In the genomic region with DNA sequence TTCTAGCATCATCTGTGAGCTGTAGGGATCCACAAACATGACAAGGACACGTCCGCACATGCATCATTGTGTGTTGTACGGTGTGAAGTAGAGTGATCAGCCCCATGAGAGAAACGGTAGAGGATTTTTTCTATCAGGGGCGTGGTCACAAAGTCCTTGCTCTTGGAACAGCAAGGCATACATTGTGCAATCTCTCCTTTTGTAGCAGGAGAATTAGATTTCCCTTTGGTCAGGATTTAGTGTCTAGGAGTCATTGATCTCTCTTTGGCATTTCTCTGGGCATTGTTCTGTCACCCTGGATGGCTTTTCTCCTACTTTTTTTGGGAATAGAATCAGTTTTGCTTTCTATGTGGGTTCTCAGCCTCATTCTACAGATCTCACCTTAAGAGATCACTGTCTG, we compare ENCODE assay signal across 26 mouse cellular contexts.
DNase-seq lines count a peak whose midpoint lies in the region; ATAC-seq and TF ChIP-seq lines count a peak whose summit lies in the region.
"Had no signal": no experiment of that assay in that cellular context is flagged by ENCODE, and none has a peak within 500 bp of the region (broad histone marks: within the 10 kb centered on the region; RNA-seq: fewer than 3 reads in every experiment).

No protein-coding gene starts in this region.

- H3K4me2 ChIP-seq in limb, embryonic 13.5 days (replicated peaks): no peak overlapping the region
- H3K4me2 ChIP-seq: embryonic facial prominence, embryonic 12.5 days; forebrain, embryonic 12.5 days had no signal

- peaks cover 25% of the 10 kb centered on the region; the same call in 1 of the 2 replicates for H3K4me1 ChIP-seq in limb, embryonic 13.5 days
- no peaks in the 10 kb centered on the region for H3K4me1 ChIP-seq in heart, adult 2 months (ENCODE audit: control insufficient read depth, insufficient read depth, low read length)
- H3K4me1 ChIP-seq: embryonic facial prominence, embryonic 10.5 days; embryonic facial prominence, embryonic 12.5 days; forebrain, embryonic 10.5 days; forebrain, embryonic 12.5 days had no signal

- no peaks in the 10 kb centered on the region for H3K79me2 ChIP-seq in heart, adult 2 months (replicated peaks; ENCODE audit: control insufficient read depth, insufficient read depth, low read length)

- peak; percentile 27 for DNase-seq in heart, adult 11 months
- DNase-seq in heart, postnatal 14 days: no peak
- peak; percentile 3 for DNase-seq in lung, postnatal 36 days
- no peak for DNase-seq in lung, postnatal 25 days (ENCODE audit: low spot score)
- DNase-seq in heart, adult 2 months: no peak
- DNase-seq: adrenal gland, adult 8-10 months; adrenal gland, postnatal 14 days; adrenal gland, postnatal 36 days; B cell, adult 2 months; cerebellum, adult 11-12 months; cerebellum, adult 2 months; cerebellum, adult 9-10 months; cerebellum, postnatal 10 days; cerebellum, postnatal 25 days had no signal

- ATAC-seq in limb, embryonic 13.5 days (ENCODE audit: low FRiP score, low read depth): no peak
- ATAC-seq in inflammation-experienced regulatory T-cells, adult 6 months: no peak
- ATAC-seq: activated CD4-positive, CD25-positive, alpha-beta regulatory T cell, adult 4 months; CD4-positive, CD25-positive, alpha-beta regulatory T cell, adult 4 months; forebrain, embryonic 14.5 days; Patski had no signal

- H3K4me3 ChIP-seq in limb, embryonic 13.5 days: no peak overlapping the region
- no peak overlapping the region for H3K4me3 ChIP-seq in heart, adult 2 months
- H3K4me3 ChIP-seq: embryonic facial prominence, embryonic 10.5 days; embryonic facial prominence, embryonic 12.5 days; forebrain, embryonic 10.5 days; forebrain, embryonic 12.5 days had no signal

- peaks cover 41% of the 10 kb centered on the region for H3K27me3 ChIP-seq in limb, embryonic 13.5 days
- no peaks in the 10 kb centered on the region for H3K27me3 ChIP-seq in heart, adult 2 months (ENCODE audit: control insufficient read depth, insufficient read depth, low read length)
- H3K27me3 ChIP-seq: CH12.LX, Patski had no signal

- no peaks in the 10 kb centered on the region for H3K9me3 ChIP-seq in limb, embryonic 13.5 days
- H3K9me3 ChIP-seq: embryonic facial prominence, embryonic 10.5 days; embryonic facial prominence, embryonic 12.5 days; forebrain, embryonic 10.5 days; forebrain, embryonic 12.5 days had no signal

- TF ChIP-seq POLR2A in heart, adult 2 months (IDR thresholded peaks at IDR 0.05; ENCODE audit: insufficient read depth, low read depth, low read length): no peak

- no peaks in the 10 kb centered on the region for H3K36me3 ChIP-seq in limb, embryonic 13.5 days
- no peaks in the 10 kb centered on the region for H3K36me3 ChIP-seq in heart, adult 2 months (ENCODE audit: control insufficient read depth, insufficient read depth, low read length)
- H3K36me3 ChIP-seq: embryonic facial prominence, embryonic 10.5 days; embryonic facial prominence, embryonic 12.5 days; forebrain, embryonic 10.5 days; forebrain, embryonic 12.5 days; G1E had no signal

- TF ChIP-seq EP300 in heart, adult 2 months (IDR thresholded peaks at IDR 0.05; ENCODE audit: insufficient read depth, low read depth, low read length): no peak

- H3K27ac ChIP-seq in limb, embryonic 13.5 days: peak overlapping the region; percentile 53; the same call in 1 of the 2 replicates
- no peak overlapping the region for H3K27ac ChIP-seq in heart, adult 2 months
- H3K27ac ChIP-seq: embryonic facial prominence, embryonic 10.5 days; embryonic facial prominence, embryonic 12.5 days; forebrain, embryonic 10.5 days; forebrain, embryonic 12.5 days had no signal

- H3K9ac ChIP-seq in limb, embryonic 13.5 days: no peak overlapping the region
- no peak overlapping the region for H3K9ac ChIP-seq in heart, adult 2 months (ENCODE audit: low read depth, low read length)
- H3K9ac ChIP-seq: embryonic facial prominence, embryonic 12.5 days; forebrain, embryonic 12.5 days had no signal

- 84% methylated on average over 5 of the region's 5 CpGs for WGBS in limb, embryonic 13.5 days
- WGBS in heart, adult 2 months: 74% methylated on average over 5 of the region's 5 CpGs

- TF ChIP-seq CTCF in heart, adult 2 months (IDR thresholded peaks at IDR 0.05): no peak

- intact Hi-C loops in heart, postnatal 14 days (cut with DNase I): loop anchor here (10.0 kb wide), 2 partner anchors 503 to 1173 kb away; a partner anchor contains a TSS
- intact Hi-C loops in heart, adult 2 months (cut with DNase I): no loop called here

Comparison
In these comparisons a context has a peak if more than half of its experiments do, and no peak if none do; other contexts are left out.
1. DNase-seq: peak in heart, adult 11 months (single experiment) and lung, postnatal 36 days (single experiment); none in heart, postnatal 14 days (0 of 2), lung, postnatal 25 days (single experiment) and heart, adult 2 months (0 of 2).